Mouse (Mus musculus) neural tube, embryonic 15.5 days (tissue): ENCODE results near the gene Tgm2. TPM values are rescaled to one million over a fixed set of nuclear protein-coding genes. Genes with fewer than 3 reads are reported as not detected.

Experiments
- ATAC-seq: fragments of 200-750 bp; cut with Nextera tagmentation; 2 replicates; pipeline ENCODE4 v1.8.0; 2017; ENCODE audit warnings: mild to moderate bottlenecking, moderate TSS enrichment, moderate library complexity; ENCODE audit not compliant: low FRiP score
- H3K27ac ChIP-seq: fragments of 300-500 bp; sonication (generic); replicated peaks from 2 replicates; pipeline ENCODE4 v1.5.1; 2015; ENCODE audit warnings: mild to moderate bottlenecking, inconsistent platforms
- H3K27me3 ChIP-seq: fragments of 300-500 bp; sonication (generic); replicated peaks from 2 replicates; pipeline ENCODE4 v1.6.1; 2015; ENCODE audit warnings: inconsistent platforms
- H3K36me3 ChIP-seq: fragments of 300-500 bp; sonication (generic); 2 replicates; pipeline ENCODE4 v1.6.1; 2015; ENCODE audit warnings: inconsistent platforms
- H3K4me1 ChIP-seq: fragments of 300-500 bp; sonication (generic); 2 replicates; pipeline ENCODE4 v1.6.1; 2015; ENCODE audit warnings: inconsistent platforms
- H3K4me2 ChIP-seq: fragments of 300-500 bp; sonication (generic); 2 replicates; pipeline ENCODE4 v1.6.1; 2015; ENCODE audit warnings: inconsistent platforms, mild to moderate bottlenecking, moderate library complexity
- H3K4me3 ChIP-seq: fragments of 300-500 bp; sonication (generic); replicated peaks from 2 replicates; pipeline ENCODE4 v1.5.1; 2015; ENCODE audit warnings: mild to moderate bottlenecking, inconsistent platforms
- H3K9ac ChIP-seq: fragments of 300-500 bp; sonication (generic); replicated peaks from 2 replicates; pipeline ENCODE4 v1.6.1; 2015; ENCODE audit warnings: mild to moderate bottlenecking, inconsistent platforms
- H3K9me3 ChIP-seq: fragments of 300-500 bp; sonication (generic); replicated peaks from 2 replicates; pipeline ENCODE4 v1.6.1; 2016; ENCODE audit warnings: inconsistent platforms
- WGBS: fragments of 180-500 bp; shearing (Covaris S2); methylation state at CpG from one replicate; pipeline ENCODE4 v1.1.7; 2015; ENCODE audit warnings: mixed read lengths; 5-methylcytosine and 5-hydroxymethylcytosine counted together
- polyA plus RNA-seq: library from polyadenylated mRNA; unstranded; fragments of >200 nt; fragmentation: Nextera tagmentation; extraction: Ambion mirVana; gene quantifications from 2 replicates; pipeline ENCODE4 v1.2.1, GENCODE M21; 2015

Gene Tgm2
- 7.8 and 13.9 TPM in 2 replicates for polyA plus RNA-seq

GRCm38 (mm10) chr2:158146223-158146622 is at the start of gene Tgm2:
Gene Tgm2 (minus strand): TSS chr2:158146436.
- H3K4me2 ChIP-seq, result peak within 1 kb of the TSS; percentile 63
- no peak within 1 kb of the TSS for H3K27ac ChIP-seq
- 0 out of 2 replicates have a peak, but pooled peaks cover 3% of the 10 kb centered on the region for H3K9me3 ChIP-seq
- H3K27me3 ChIP-seq, result peaks cover 6% of the 10 kb centered on the region; the same call in 1 of the 2 replicates
- ATAC-seq, result peak; percentile 49; the same call in 1 of the 2 replicates
- peaks cover 17% of the 10 kb centered on the region for H3K4me1 ChIP-seq
- H3K9ac ChIP-seq, result peak within 1 kb of the TSS; percentile 32
- H3K4me3 ChIP-seq, result peak within 1 kb of the TSS; percentile 36
- H3K36me3 ChIP-seq, result no peaks in the 10 kb centered on the region
- 1% methylated on average over 33 of the region's 33 CpGs for WGBS

- peaks cover 28% of the 10 kb centered on the region for H3K4me1 ChIP-seq
- no peak for ATAC-seq
- no peak overlapping the region for H3K9ac ChIP-seq
- no peak overlapping the region for H3K4me3 ChIP-seq
- WGBS, result 12% methylated on average over 10 of the region's 10 CpGs
- no peak overlapping the region for H3K4me2 ChIP-seq
- H3K36me3 ChIP-seq, result no peaks in the 10 kb centered on the region
- H3K27ac ChIP-seq, result peak overlapping the region; percentile 56
- no peaks in the 10 kb centered on the region for H3K27me3 ChIP-seq
- H3K9me3 ChIP-seq, result no peaks in the 10 kb centered on the region
Measured at GRCm38 (mm10) chr2:158194945-158195640, 48.9 kb upstream of the Tgm2 start.

- Histone ChIP-seq H3K4me3 (no peak overlapping the region), H3K9ac (no peak overlapping the region), H3K4me2 (no peak overlapping the region), H3K27ac (peak overlapping the region; percentile 56), H3K36me3 (no peaks in the 10 kb centered on the region), H3K4me1 (peaks cover 28% of the 10 kb centered on the region), H3K9me3 (no peaks in the 10 kb centered on the region), H3K27me3 (no peaks in the 10 kb centered on the region)
- 31% methylated on average over 10 of the region's 10 CpGs for WGBS
- ATAC-seq, result peak; percentile 80
Measured at GRCm38 (mm10) chr2:158193611-158194336, 47.5 kb upstream of the Tgm2 start.

- H3K9ac ChIP-seq, result no peak overlapping the region
- H3K4me3 ChIP-seq, result no peak overlapping the region
- WGBS, result 55% methylated on average over 7 of the region's 7 CpGs
- no peak overlapping the region for H3K27ac ChIP-seq
- no peaks in the 10 kb centered on the region for H3K27me3 ChIP-seq
- H3K4me1 ChIP-seq, result peaks cover 33% of the 10 kb centered on the region
- H3K36me3 ChIP-seq, result no peaks in the 10 kb centered on the region
- ATAC-seq, result no peak
- no peak overlapping the region for H3K4me2 ChIP-seq
- H3K9me3 ChIP-seq, result no peaks in the 10 kb centered on the region
Measured at GRCm38 (mm10) chr2:158191098-158191497, 44.9 kb upstream of the Tgm2 start.

- Histone ChIP-seq H3K4me2 (no peak overlapping the region), H3K9me3 (no peaks in the 10 kb centered on the region)
- 74% methylated on average over 11 of the region's 11 CpGs for WGBS
Measured at GRCm38 (mm10) chr2:158189451-158189850, 43.2 kb upstream of the Tgm2 start.

GRCm38 (mm10) chr2:158186206-158186871 is 40.1 kb upstream of the Tgm2 start:
- H3K27ac ChIP-seq, result peak overlapping the region; percentile 58; the same call in 1 of the 2 replicates
- H3K27me3 ChIP-seq, result no peaks in the 10 kb centered on the region
- ATAC-seq, result no peak
- WGBS, result 48% methylated on average over 11 of the region's 11 CpGs
- peaks cover 18% of the 10 kb centered on the region for H3K4me1 ChIP-seq
- H3K4me3 ChIP-seq, result no peak overlapping the region
- H3K9ac ChIP-seq, result no peak overlapping the region
- no peaks in the 10 kb centered on the region for H3K36me3 ChIP-seq
- H3K4me2 ChIP-seq, result no peak overlapping the region
- no peaks in the 10 kb centered on the region for H3K9me3 ChIP-seq

More at GRCm38 (mm10) chr2:158189451-158189850, 43.2 kb upstream of the Tgm2 start:
- Histone ChIP-seq H3K27me3 (no peaks in the 10 kb centered on the region), H3K4me1 (peaks cover 24% of the 10 kb centered on the region), H3K27ac (no peak overlapping the region), H3K9ac (no peak overlapping the region), H3K4me3 (no peak overlapping the region), H3K36me3 (no peaks in the 10 kb centered on the region)
- ATAC-seq, result no peak

GRCm38 (mm10) chr2:158183266-158183665 is 37.0 kb upstream of the Tgm2 start:
- H3K9ac ChIP-seq, result no peak overlapping the region
- no peak overlapping the region for H3K4me2 ChIP-seq
- H3K27me3 ChIP-seq, result no peaks in the 10 kb centered on the region
- H3K36me3 ChIP-seq, result no peaks in the 10 kb centered on the region
- no peak overlapping the region for H3K27ac ChIP-seq
- no peak overlapping the region for H3K4me3 ChIP-seq
- 84% methylated on average over 8 of the region's 8 CpGs for WGBS
- ATAC-seq, result no peak
- no peaks in the 10 kb centered on the region for H3K9me3 ChIP-seq
- peaks cover 39% of the 10 kb centered on the region for H3K4me1 ChIP-seq

- H3K4me1 ChIP-seq, result peaks cover 48% of the 10 kb centered on the region
- H3K27ac ChIP-seq, result peak overlapping the region; percentile 57
- H3K27me3 ChIP-seq, result no peaks in the 10 kb centered on the region
- H3K36me3 ChIP-seq, result no peaks in the 10 kb centered on the region
- H3K9ac ChIP-seq, result no peak overlapping the region
- H3K4me2 ChIP-seq, result no peak overlapping the region
- H3K4me3 ChIP-seq, result no peak overlapping the region
- 18% methylated on average over 6 of the region's 6 CpGs for WGBS
- peak; percentile 32; the same call in 1 of the 2 replicates for ATAC-seq
- H3K9me3 ChIP-seq, result no peaks in the 10 kb centered on the region
Measured at GRCm38 (mm10) chr2:158181932-158182331, 35.7 kb upstream of the Tgm2 start.

GRCm38 (mm10) chr2:158180797-158181196 is 34.6 kb upstream of the Tgm2 start:
- H3K27ac ChIP-seq, result peak overlapping the region; percentile 57; the same call in 1 of the 2 replicates
- H3K36me3 ChIP-seq, result no peaks in the 10 kb centered on the region
- no peaks in the 10 kb centered on the region for H3K9me3 ChIP-seq
- H3K9ac ChIP-seq, result no peak overlapping the region
- no peak overlapping the region for H3K4me2 ChIP-seq
- H3K4me3 ChIP-seq, result no peak overlapping the region
- H3K4me1 ChIP-seq, result peaks cover 46% of the 10 kb centered on the region
- H3K27me3 ChIP-seq, result no peaks in the 10 kb centered on the region
- no peak for ATAC-seq
- WGBS, result 48% methylated on average over 9 of the region's 9 CpGs

GRCm38 (mm10) chr2:158179370-158180111 is 33.3 kb upstream of the Tgm2 start:
- H3K4me1 ChIP-seq, result peaks cover 46% of the 10 kb centered on the region
- H3K9me3 ChIP-seq, result no peaks in the 10 kb centered on the region
- no peaks in the 10 kb centered on the region for H3K36me3 ChIP-seq
- H3K27me3 ChIP-seq, result no peaks in the 10 kb centered on the region
- peak overlapping the region; percentile 41 for H3K27ac ChIP-seq
- peak overlapping the region; percentile 21 for H3K4me3 ChIP-seq
- 0 out of 2 replicates have a peak, but pooled peaks have one; percentile 16 for ATAC-seq
- 14% methylated on average over 18 of the region's 18 CpGs for WGBS
- peak overlapping the region; percentile 49 for H3K4me2 ChIP-seq
- H3K9ac ChIP-seq, result no peak overlapping the region
